Mouse (Mus musculus): ENCODE measurements around the gene Zfp687.

DNA sequence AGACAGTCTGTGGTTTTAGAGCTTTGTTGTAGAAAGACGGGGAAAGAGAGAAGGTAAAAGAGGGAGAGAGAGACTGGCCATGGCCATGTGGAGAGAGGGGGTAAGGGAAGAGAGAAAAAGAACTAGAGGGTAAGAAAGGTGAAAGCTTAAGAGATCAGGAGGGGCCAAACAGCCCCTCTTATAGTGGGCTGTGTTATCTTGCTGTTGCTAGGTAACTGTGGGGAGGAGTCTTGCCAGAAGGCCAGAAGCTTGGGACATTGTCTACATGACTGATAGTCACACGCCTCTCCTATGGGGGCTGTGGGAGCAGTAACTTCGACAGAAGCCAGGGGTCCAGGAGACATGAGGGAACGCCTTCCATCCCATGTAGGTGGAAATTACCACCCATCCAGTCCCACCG lies 10.0 kb upstream of the Zfp687 start:
- TF ChIP-seq POLR2A (IDR thresholded peaks at IDR 0.05; ENCODE audit: insufficient read depth, low read depth, low read length), result no peak
- TF ChIP-seq EP300 (IDR thresholded peaks at IDR 0.05; ENCODE audit: insufficient read depth, low read depth, low read length), result no peak
- no peak for TF ChIP-seq CTCF (IDR thresholded peaks at IDR 0.05)
